Mouse (Mus musculus): ENCODE results near the gene Ninj2.

- TF ChIP-seq MAFK (IDR thresholded peaks at IDR 0.05; ENCODE audit: insufficient read depth, low read depth, low read length): no peak
- TF ChIP-seq ZC3H11A (IDR thresholded peaks at IDR 0.05; ENCODE audit: borderline replicate concordance, low read depth, low read length): no peak
Observed at GRCm38 (mm10) chr6:120103104-120103503, 10.0 kb downstream of the Ninj2 start.

All from ES-E14 (cell line).